Mouse (Mus musculus) lung, embryonic 16.5 days (tissue): ENCODE data around the gene Chil1. TPM values are rescaled to one million over a fixed set of nuclear protein-coding genes. Genes with fewer than 3 reads are reported as not detected.

Source experiments
- ATAC-seq: fragments of 200-750 bp; cut with Nextera tagmentation; 2 replicates; pipeline ENCODE4 v1.8.0; 2017; ENCODE audit warnings: low read depth, mild to moderate bottlenecking, moderate library complexity
- H3K27ac ChIP-seq: fragments of 300-500 bp; sonication (generic); 2 replicates; pipeline ENCODE4 v1.5.1; 2014; ENCODE audit warnings: mild to moderate bottlenecking, control low read depth, low read length
- H3K27me3 ChIP-seq: fragments of 300-500 bp; sonication (generic); 2 replicates; pipeline ENCODE4 v1.6.1; 2014; ENCODE audit warnings: low read depth, low read length, mixed read lengths; ENCODE audit not compliant: control insufficient read depth, insufficient read depth
- H3K36me3 ChIP-seq: fragments of 300-500 bp; sonication (generic); 2 replicates; pipeline ENCODE4 v1.6.1; 2014; ENCODE audit warnings: low read length; ENCODE audit not compliant: control insufficient read depth, insufficient read depth
- H3K4me1 ChIP-seq: fragments of 300-500 bp; sonication (generic); replicated peaks from 2 replicates; pipeline ENCODE4 v1.6.1; 2014; ENCODE audit warnings: low read length, mixed read lengths; ENCODE audit not compliant: control insufficient read depth, insufficient read depth
- H3K4me2 ChIP-seq: fragments of 300-500 bp; sonication (generic); 2 replicates; pipeline ENCODE4 v1.6.1; 2014; ENCODE audit warnings: low read depth, low read length, control low read depth
- H3K4me3 ChIP-seq: fragments of 300-500 bp; sonication (generic); 2 replicates; pipeline ENCODE4 v1.5.1; 2014; ENCODE audit warnings: mild to moderate bottlenecking, low read length, control low read depth
- H3K9ac ChIP-seq: fragments of 300-500 bp; sonication (generic); 2 replicates; pipeline ENCODE4 v1.6.1; 2014; ENCODE audit warnings: low read length, control low read depth
- H3K9me3 ChIP-seq: fragments of 300-500 bp; sonication (generic); 2 replicates; pipeline ENCODE4 v1.6.1; 2016; ENCODE audit warnings: low read length; ENCODE audit not compliant: control insufficient read depth
- WGBS: fragments of 180-500 bp; shearing (Covaris S2); extraction: QIAGEN DNeasy Blood & Tissue Kit; methylation state at CpG from one replicate; pipeline ENCODE4 v1.1.7; 2014; 5-methylcytosine and 5-hydroxymethylcytosine counted together
- polyA plus RNA-seq: library from polyadenylated mRNA; unstranded; fragments of >200 nt; fragmentation: Nextera tagmentation; extraction: Ambion mirVana; gene quantifications from 2 replicates; pipeline ENCODE4 v1.2.1, GENCODE M21; 2015

The Chil1 gene
- polyA plus RNA-seq, 1 experiment from 2014 or later = 1.2 TPM

GRCm38 (mm10) chr1:134198197-134198995 lies 16.4 kb downstream of the Chil1 start:
- WGBS = 62% methylated on average over 12 of the region's 12 CpGs
- Histone ChIP-seq H3K4me2 (no peak overlapping the region), H3K9me3 (no peaks in the 10 kb centered on the region), H3K27ac (no peak overlapping the region), H3K4me3 (no peak overlapping the region), H3K27me3 (no peaks in the 10 kb centered on the region), H3K9ac (no peak overlapping the region), H3K36me3 (no peaks in the 10 kb centered on the region), H3K4me1 (peaks cover 2% of the 10 kb centered on the region; the same call in 1 of the 2 replicates)
- no peak for ATAC-seq

- no peaks in the 10 kb centered on the region for H3K36me3 ChIP-seq
- no peak overlapping the region for H3K27ac ChIP-seq
- peaks cover 2% of the 10 kb centered on the region; the same call in 1 of the 2 replicates for H3K4me1 ChIP-seq
- H3K4me2 ChIP-seq = no peak overlapping the region
- no peaks in the 10 kb centered on the region for H3K27me3 ChIP-seq
- WGBS = 63% methylated on average over 2 of the region's 2 CpGs
- ATAC-seq = no peak
- no peak overlapping the region for H3K4me3 ChIP-seq
- no peaks in the 10 kb centered on the region for H3K9me3 ChIP-seq
- no peak overlapping the region for H3K9ac ChIP-seq
Measured at GRCm38 (mm10) chr1:134200481-134200880, 18.5 kb downstream of the Chil1 start.

- Histone ChIP-seq H3K36me3 (no peaks in the 10 kb centered on the region), H3K4me1 (peaks cover 2% of the 10 kb centered on the region), H3K9me3 (no peaks in the 10 kb centered on the region), H3K4me3 (no peak overlapping the region), H3K4me2 (no peak overlapping the region), H3K27me3 (no peaks in the 10 kb centered on the region), H3K9ac (no peak overlapping the region), H3K27ac (no peak overlapping the region)
- WGBS = 77% methylated on average over 6 of the region's 6 CpGs
- ATAC-seq = peak; percentile 20; the same call in 1 of the 2 replicates
Measured at GRCm38 (mm10) chr1:134200998-134201686, 19.2 kb downstream of the Chil1 start.

GRCm38 (mm10) chr1:134201751-134202420 lies 19.9 kb downstream of the Chil1 start:
- Histone ChIP-seq H3K27me3 (no peaks in the 10 kb centered on the region), H3K4me2 (no peak overlapping the region), H3K4me1 (peaks cover 4% of the 10 kb centered on the region), H3K9ac (no peak overlapping the region), H3K27ac (no peak overlapping the region), H3K4me3 (no peak overlapping the region), H3K9me3 (no peaks in the 10 kb centered on the region), H3K36me3 (no peaks in the 10 kb centered on the region)
- no peak for ATAC-seq
- WGBS = 28% methylated on average over 3 of the region's 3 CpGs

GRCm38 (mm10) chr1:134204230-134204629 lies 22.3 kb downstream of the Chil1 start:
- no peak for ATAC-seq
- WGBS = 85% methylated on average over 13 of the region's 13 CpGs
- H3K4me3 ChIP-seq = no peak overlapping the region

GRCm38 (mm10) chr1:134205296-134206018 lies 23.5 kb downstream of the Chil1 start:
- Histone ChIP-seq H3K4me3 (no peak overlapping the region), H3K27ac (no peak overlapping the region), H3K9ac (no peak overlapping the region), H3K4me1 (peaks cover 4% of the 10 kb centered on the region), H3K36me3 (no peaks in the 10 kb centered on the region), H3K4me2 (no peak overlapping the region), H3K9me3 (no peaks in the 10 kb centered on the region), H3K27me3 (no peaks in the 10 kb centered on the region)
- 22% methylated on average over 9 of the region's 9 CpGs for WGBS
- no peak for ATAC-seq

More at GRCm38 (mm10) chr1:134204230-134204629, 22.3 kb downstream of the Chil1 start:
- H3K4me2 ChIP-seq = no peak overlapping the region
- H3K4me1 ChIP-seq = peaks cover 4% of the 10 kb centered on the region
- H3K27me3 ChIP-seq = no peaks in the 10 kb centered on the region
- no peak overlapping the region for H3K27ac ChIP-seq
- H3K36me3 ChIP-seq = no peaks in the 10 kb centered on the region
- H3K9ac ChIP-seq = no peak overlapping the region
- H3K9me3 ChIP-seq = no peaks in the 10 kb centered on the region

- Histone ChIP-seq H3K36me3 (no peaks in the 10 kb centered on the region), H3K4me2 (no peak overlapping the region), H3K27me3 (no peaks in the 10 kb centered on the region), H3K27ac (no peak overlapping the region), H3K4me3 (no peak overlapping the region), H3K9ac (no peak overlapping the region), H3K9me3 (no peaks in the 10 kb centered on the region), H3K4me1 (peaks cover 8% of the 10 kb centered on the region)
- WGBS = 17% methylated on average over 5 of the region's 5 CpGs
- ATAC-seq = peak; percentile 36; the same call in 1 of the 2 replicates
Measured at GRCm38 (mm10) chr1:134206085-134206484, 24.1 kb downstream of the Chil1 start.

- Histone ChIP-seq H3K4me3 (no peak overlapping the region), H3K9me3 (no peaks in the 10 kb centered on the region), H3K27me3 (no peaks in the 10 kb centered on the region), H3K4me1 (peaks cover 13% of the 10 kb centered on the region), H3K27ac (no peak overlapping the region), H3K9ac (no peak overlapping the region), H3K4me2 (no peak overlapping the region), H3K36me3 (no peaks in the 10 kb centered on the region)
- 73% methylated on average over 6 of the region's 6 CpGs for WGBS
- no peak for ATAC-seq
Measured at GRCm38 (mm10) chr1:134210179-134210755, 28.3 kb downstream of the Chil1 start.
